Mouse (Mus musculus): ENCODE measurements around the gene C1qtnf1. TPM values are rescaled to one million over a fixed set of nuclear protein-coding genes. Genes with fewer than 3 reads are reported as not detected.

C1qtnf1 gene
- polyA plus RNA-seq, 1 experiment from 2014 or later = 5.8 TPM

DNA sequence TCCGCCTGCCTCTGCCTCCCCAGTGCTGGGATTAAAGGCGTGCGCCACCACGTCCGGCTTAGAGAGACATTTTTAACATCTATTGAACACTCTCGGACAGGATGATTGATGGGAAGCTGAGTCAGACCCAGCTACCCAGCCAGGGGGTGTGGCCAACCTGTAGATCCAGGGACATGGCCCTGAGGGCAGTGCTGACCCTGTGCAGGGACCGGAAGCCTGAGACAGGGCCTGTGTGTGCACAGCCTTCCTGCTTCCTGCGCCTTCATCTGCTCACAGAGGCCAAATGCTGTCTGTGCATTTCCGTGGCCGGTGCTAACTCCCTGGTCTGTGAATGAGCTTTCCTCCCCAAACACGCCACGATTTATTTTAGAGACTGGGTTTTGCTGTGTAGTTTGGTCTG, 51.8 kb downstream of the C1qtnf1 start:
- 67% methylated on average over 11 of the region's 12 CpGs for WGBS (ENCODE audit: insufficient replicate concordance)
- H3K27ac ChIP-seq (ENCODE audit: low read depth) = no peak overlapping the region

GRCm38 (mm10) chr11:118481231-118481630, 53.2 kb downstream of the C1qtnf1 start:
- no peak overlapping the region for H3K9ac ChIP-seq (replicated peaks)
- H3K4me1 ChIP-seq (ENCODE audit: insufficient read depth) = peaks cover 9% of the 10 kb centered on the region
- no peak for TF ChIP-seq CTCF (IDR thresholded peaks at IDR 0.05; ENCODE audit: low read depth)
- no peak for TF ChIP-seq EP300 (IDR thresholded peaks at IDR 0.05; ENCODE audit: low read depth)
- H3K27me3 ChIP-seq (ENCODE audit: insufficient read depth, low read length) = no peaks in the 10 kb centered on the region
- no peak overlapping the region for H3K4me2 ChIP-seq (ENCODE audit: low read depth, low read length)
- no peak overlapping the region for H3K4me3 ChIP-seq (ENCODE audit: low read depth, low read length)
- no peak for DNase-seq
- no peak for ATAC-seq
- 90% methylated on average over 11 of the region's 11 CpGs for WGBS (ENCODE audit: insufficient replicate concordance)
- H3K36me3 ChIP-seq (replicated peaks; ENCODE audit: insufficient read depth, low read length) = peaks cover 12% of the 10 kb centered on the region
- no peaks in the 10 kb centered on the region for H3K9me3 ChIP-seq (ENCODE audit: low read length)
- H3K27ac ChIP-seq (ENCODE audit: low read depth) = no peak overlapping the region

More for the DNA sequence above, 51.8 kb downstream of the C1qtnf1 start:
- H3K36me3 ChIP-seq (replicated peaks; ENCODE audit: insufficient read depth, low read length) = peaks cover 12% of the 10 kb centered on the region
- TF ChIP-seq EP300 (IDR thresholded peaks at IDR 0.05; ENCODE audit: low read depth) (no peak), CTCF (IDR thresholded peaks at IDR 0.05; ENCODE audit: low read depth) (no peak)
- no peaks in the 10 kb centered on the region for H3K9me3 ChIP-seq (ENCODE audit: low read length)
- peaks cover 11% of the 10 kb centered on the region for H3K4me1 ChIP-seq (ENCODE audit: insufficient read depth)
- no peak for DNase-seq
- no peaks in the 10 kb centered on the region for H3K27me3 ChIP-seq (ENCODE audit: insufficient read depth, low read length)
- no peak overlapping the region for H3K4me2 ChIP-seq (ENCODE audit: low read depth, low read length)
- H3K4me3 ChIP-seq (ENCODE audit: low read depth, low read length) = no peak overlapping the region
- no peak overlapping the region for H3K9ac ChIP-seq (replicated peaks)
- no peak for ATAC-seq

- no peak for ATAC-seq
- 86% methylated on average over 14 of the region's 14 CpGs for WGBS (ENCODE audit: insufficient replicate concordance)
- no peak overlapping the region for H3K9ac ChIP-seq (replicated peaks)
- H3K27ac ChIP-seq (ENCODE audit: low read depth) = no peak overlapping the region
- no peaks in the 10 kb centered on the region for H3K27me3 ChIP-seq (ENCODE audit: insufficient read depth, low read length)
- peaks cover 12% of the 10 kb centered on the region for H3K36me3 ChIP-seq (replicated peaks; ENCODE audit: insufficient read depth, low read length)
- H3K9me3 ChIP-seq (ENCODE audit: low read length) = no peaks in the 10 kb centered on the region
- peaks cover 9% of the 10 kb centered on the region for H3K4me1 ChIP-seq (ENCODE audit: insufficient read depth)
- no peak for DNase-seq
- no peak overlapping the region for H3K4me2 ChIP-seq (ENCODE audit: low read depth, low read length)
- H3K4me3 ChIP-seq (ENCODE audit: low read depth, low read length) = no peak overlapping the region
- TF ChIP-seq EP300 (IDR thresholded peaks at IDR 0.05; ENCODE audit: low read depth) (no peak), CTCF (IDR thresholded peaks at IDR 0.05; ENCODE audit: low read depth) (no peak)
These were observed 53.7 kb downstream of the C1qtnf1 start for GRCm38 (mm10) chr11:118481751-118482150.

DNA sequence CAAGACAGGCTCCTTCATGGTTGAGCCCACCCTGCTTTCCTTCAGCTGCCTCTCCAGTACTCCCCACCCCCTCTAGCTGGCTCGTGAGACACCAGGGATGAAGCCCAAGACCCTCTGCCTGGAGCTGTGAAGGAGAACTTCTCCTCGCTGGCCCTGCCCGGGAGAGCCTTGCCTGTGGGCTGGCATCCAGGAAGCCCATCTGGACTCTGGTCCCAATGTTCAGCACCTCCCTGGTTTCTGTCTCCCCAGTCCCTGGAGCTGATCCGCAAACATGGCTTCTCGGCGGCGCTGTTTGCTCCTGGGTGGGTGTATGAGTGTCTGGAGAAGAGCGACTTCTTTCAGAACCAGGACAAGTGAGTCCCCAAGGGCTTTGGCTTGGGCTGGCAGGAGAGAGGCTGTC, 56.2 kb downstream of the C1qtnf1 start:
- no peak overlapping the region for H3K27ac ChIP-seq (ENCODE audit: low read depth)
- 85% methylated on average over 8 of the region's 8 CpGs for WGBS (ENCODE audit: insufficient replicate concordance)
- no peaks in the 10 kb centered on the region for H3K27me3 ChIP-seq (ENCODE audit: insufficient read depth, low read length)
- no peaks in the 10 kb centered on the region for H3K9me3 ChIP-seq (ENCODE audit: low read length)
- peaks cover 18% of the 10 kb centered on the region for H3K36me3 ChIP-seq (replicated peaks; ENCODE audit: insufficient read depth, low read length)
- DNase-seq (no peak), ATAC-seq (no peak)
- no peak for TF ChIP-seq CTCF (IDR thresholded peaks at IDR 0.05; ENCODE audit: low read depth)
- no peak for TF ChIP-seq EP300 (IDR thresholded peaks at IDR 0.05; ENCODE audit: low read depth)
- H3K9ac ChIP-seq (replicated peaks) = no peak overlapping the region
- no peaks in the 10 kb centered on the region for H3K4me1 ChIP-seq (ENCODE audit: insufficient read depth)
- H3K4me3 ChIP-seq (ENCODE audit: low read depth, low read length) = no peak overlapping the region
- H3K4me2 ChIP-seq (ENCODE audit: low read depth, low read length) = no peak overlapping the region

DNA sequence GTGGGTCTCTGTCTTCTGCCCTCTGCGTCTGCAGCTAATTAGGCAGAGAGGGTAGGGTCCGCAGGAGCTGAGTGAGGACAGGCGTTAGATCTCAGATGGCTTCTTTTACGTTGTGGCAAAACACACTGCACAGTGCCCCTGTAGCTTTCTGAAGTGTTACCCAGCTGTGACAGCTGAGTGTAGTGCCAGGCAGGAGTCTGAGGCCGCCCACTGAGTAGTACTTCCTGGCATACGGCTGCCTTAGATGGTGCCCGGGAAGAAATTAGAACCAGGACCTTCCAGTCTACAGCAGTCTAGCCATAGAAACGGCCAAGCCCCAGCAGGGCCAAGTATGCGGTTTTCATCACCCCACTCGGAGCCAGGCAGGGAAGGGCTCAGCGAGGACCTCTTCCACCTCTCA, 57.3 kb downstream of the C1qtnf1 start:
- Histone ChIP-seq H3K4me2 (ENCODE audit: low read depth, low read length) (no peak overlapping the region), H3K9ac (replicated peaks) (no peak overlapping the region), H3K4me3 (ENCODE audit: low read depth, low read length) (no peak overlapping the region), H3K4me1 (ENCODE audit: insufficient read depth) (no peaks in the 10 kb centered on the region), H3K9me3 (ENCODE audit: low read length) (no peaks in the 10 kb centered on the region), H3K36me3 (replicated peaks; ENCODE audit: insufficient read depth, low read length) (peaks cover 18% of the 10 kb centered on the region), H3K27ac (ENCODE audit: low read depth) (no peak overlapping the region), H3K27me3 (ENCODE audit: insufficient read depth, low read length) (no peaks in the 10 kb centered on the region)
- WGBS (ENCODE audit: insufficient replicate concordance) = 80% methylated on average over 11 of the region's 11 CpGs
- DNase-seq (no peak), ATAC-seq (no peak)
- no peak for TF ChIP-seq CTCF (IDR thresholded peaks at IDR 0.05; ENCODE audit: low read depth)
- no peak for TF ChIP-seq EP300 (IDR thresholded peaks at IDR 0.05; ENCODE audit: low read depth)

GRCm38 (mm10) chr11:118485780-118486179, 57.8 kb downstream of the C1qtnf1 start:
- H3K4me2 ChIP-seq (ENCODE audit: low read depth, low read length) = no peak overlapping the region
- 88% methylated on average over 3 of the region's 3 CpGs for WGBS (ENCODE audit: insufficient replicate concordance)
- no peaks in the 10 kb centered on the region for H3K27me3 ChIP-seq (ENCODE audit: insufficient read depth, low read length)
- no peak overlapping the region for H3K4me3 ChIP-seq (ENCODE audit: low read depth, low read length)
- ATAC-seq = no peak
- no peak overlapping the region for H3K27ac ChIP-seq (ENCODE audit: low read depth)
- TF ChIP-seq EP300 (IDR thresholded peaks at IDR 0.05; ENCODE audit: low read depth) (no peak), CTCF (IDR thresholded peaks at IDR 0.05; ENCODE audit: low read depth) (no peak)
- no peaks in the 10 kb centered on the region for H3K4me1 ChIP-seq (ENCODE audit: insufficient read depth)
- no peak for DNase-seq
- H3K36me3 ChIP-seq (replicated peaks; ENCODE audit: insufficient read depth, low read length) = peaks cover 18% of the 10 kb centered on the region
- no peaks in the 10 kb centered on the region for H3K9me3 ChIP-seq (ENCODE audit: low read length)
- no peak overlapping the region for H3K9ac ChIP-seq (replicated peaks)

GRCm38 (mm10) chr11:118486281-118486680, 58.3 kb downstream of the C1qtnf1 start:
- H3K36me3 ChIP-seq (replicated peaks; ENCODE audit: insufficient read depth, low read length) = peaks cover 16% of the 10 kb centered on the region
- ATAC-seq (no peak), DNase-seq (no peak)
- H3K4me2 ChIP-seq (ENCODE audit: low read depth, low read length) = no peak overlapping the region
- H3K4me1 ChIP-seq (ENCODE audit: insufficient read depth) = no peaks in the 10 kb centered on the region
- no peak overlapping the region for H3K27ac ChIP-seq (ENCODE audit: low read depth)
- H3K27me3 ChIP-seq (ENCODE audit: insufficient read depth, low read length) = no peaks in the 10 kb centered on the region
- no peaks in the 10 kb centered on the region for H3K9me3 ChIP-seq (ENCODE audit: low read length)
- TF ChIP-seq CTCF (IDR thresholded peaks at IDR 0.05; ENCODE audit: low read depth) (no peak), EP300 (IDR thresholded peaks at IDR 0.05; ENCODE audit: low read depth) (no peak)
- WGBS (ENCODE audit: insufficient replicate concordance) = 86% methylated on average over 6 of the region's 6 CpGs
- no peak overlapping the region for H3K4me3 ChIP-seq (ENCODE audit: low read depth, low read length)
- H3K9ac ChIP-seq (replicated peaks) = no peak overlapping the region

Data from liver, postnatal 0 days (tissue).